Mouse (Mus musculus): ENCODE results near the gene Mrpl24.

DNA sequence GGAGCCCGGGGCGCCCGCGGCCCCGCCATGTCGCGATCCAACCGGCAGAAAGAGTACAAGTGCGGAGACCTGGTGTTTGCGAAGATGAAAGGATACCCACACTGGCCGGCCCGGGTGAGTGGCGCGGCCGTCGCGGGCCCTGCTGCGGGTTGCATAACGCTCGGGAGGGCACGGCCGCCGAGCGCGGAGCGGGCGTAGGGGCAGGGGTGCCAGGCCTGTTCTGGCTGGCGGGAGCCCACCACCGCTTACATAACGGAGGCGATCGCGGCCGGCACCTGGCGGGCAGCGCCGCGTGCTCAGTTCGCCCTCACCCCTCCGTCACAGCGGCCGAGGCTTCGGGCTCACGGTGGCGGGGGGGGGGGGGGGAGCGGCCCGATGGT is 12.7 kb upstream of the Mrpl24 start:
- peak; percentile 14 for TF ChIP-seq POLR2A (IDR thresholded peaks at IDR 0.05; ENCODE audit: insufficient read length, low read depth)
- TF ChIP-seq CEBPB (IDR thresholded peaks at IDR 0.05; ENCODE audit: insufficient read depth, poor library complexity, severe bottlenecking): no peak
- no peak for TF ChIP-seq MAX (IDR thresholded peaks at IDR 0.05; ENCODE audit: low read depth)
- TF ChIP-seq USF1 (IDR thresholded peaks at IDR 0.05; ENCODE audit: low read depth): no peak

Data from myocyte (in vitro differentiated cells).